Mouse (Mus musculus): ENCODE measurements around the gene Mfsd4b3.
"Not testable (repeated sequence)": the region's sequence is repeated elsewhere in the genome, so short reads cannot be mapped to it uniquely, and the experiment has no call there.

The Mfsd4b3 gene

DNA sequence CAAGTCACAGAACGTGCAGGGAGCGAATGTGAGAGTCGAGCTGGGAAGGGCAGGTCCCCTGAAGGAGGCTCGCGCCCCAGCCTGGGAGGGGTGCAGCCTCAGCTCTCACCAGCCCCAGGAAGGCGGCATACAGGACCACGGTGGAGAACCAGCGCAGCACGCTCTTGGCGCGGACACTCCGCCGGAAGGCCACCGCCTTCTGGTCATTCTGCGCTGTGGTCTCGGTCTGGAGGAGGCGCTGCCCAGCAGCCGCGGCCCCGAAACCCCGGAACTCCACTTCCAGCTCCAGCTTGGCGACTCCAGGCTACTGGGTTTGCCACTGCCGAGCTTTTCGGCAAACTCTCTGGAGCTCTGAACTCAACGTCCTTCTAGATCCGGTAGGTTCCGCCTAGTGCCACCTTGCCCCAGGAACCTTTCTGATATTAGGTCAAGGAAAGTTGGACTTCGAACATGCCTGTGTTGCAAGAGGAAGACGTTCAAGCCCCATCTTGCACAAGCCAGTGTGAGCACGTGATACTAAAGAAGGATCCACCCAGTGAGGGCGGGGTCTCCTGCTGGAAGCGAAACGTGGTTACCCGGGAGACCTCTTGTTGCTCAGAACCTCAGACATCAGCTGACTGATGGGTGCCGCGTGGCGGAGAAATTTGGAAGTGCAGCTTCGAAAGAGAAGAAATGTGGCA lies at the start of gene Mfsd4b3:
TSS of gene Mfsd4b3 (minus strand) at position 393 of the 680 bp plus-strand sequence.
- DNase-seq, result peak; percentile 98

DNA sequence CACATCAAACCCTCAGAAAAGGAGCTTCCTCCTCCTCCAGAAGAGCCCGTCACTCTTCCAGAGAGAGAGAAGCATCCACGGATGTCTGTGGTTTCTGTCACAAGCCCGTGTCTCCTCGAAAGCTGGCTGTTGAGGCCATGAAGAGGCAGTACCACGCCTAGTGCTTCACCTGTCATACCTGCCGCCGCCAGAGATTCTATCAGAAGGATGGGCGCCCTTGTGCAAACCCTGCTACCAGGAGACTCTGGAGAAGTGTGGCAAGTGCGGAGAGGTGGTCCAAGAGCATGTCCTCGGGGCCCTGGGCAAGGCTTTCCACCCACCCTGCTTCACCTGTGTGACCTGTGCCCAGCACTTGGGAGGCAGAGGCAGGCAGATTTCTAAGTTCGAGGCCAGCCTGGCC lies 49.6 kb upstream of the Mfsd4b3 start:
- no peak for DNase-seq

- DNase-seq, result not testable (repeated sequence)
Observed at GRCm38 (mm10) chr10:40008847-40009246, 48.9 kb upstream of the Mfsd4b3 start.

DNA sequence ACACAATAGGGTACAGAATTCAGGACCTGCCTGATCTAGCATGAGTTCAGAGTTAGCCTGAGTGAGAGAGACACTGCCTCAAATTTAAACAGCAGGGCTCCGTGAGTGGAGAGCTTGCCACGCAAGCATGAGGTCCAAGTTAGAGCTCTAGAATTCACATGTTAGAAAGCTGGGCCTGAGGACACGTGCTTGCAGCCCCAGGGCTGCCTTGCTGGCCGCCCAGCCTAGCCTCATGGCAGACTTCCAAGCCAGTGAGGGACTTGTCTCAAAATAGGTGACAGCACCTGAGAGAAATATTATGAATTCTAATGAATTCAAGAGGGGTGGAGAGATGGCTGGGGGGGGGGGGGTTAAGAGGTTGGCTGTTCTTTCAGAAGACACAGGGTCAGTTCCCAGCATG lies 48.0 kb upstream of the Mfsd4b3 start:
- DNase-seq, result no peak

- no peak for DNase-seq
Observed at GRCm38 (mm10) chr10:40006963-40007362, 47.0 kb upstream of the Mfsd4b3 start.

- no peak for DNase-seq
Observed at GRCm38 (mm10) chr10:40000746-40001145, 40.8 kb upstream of the Mfsd4b3 start.

DNA sequence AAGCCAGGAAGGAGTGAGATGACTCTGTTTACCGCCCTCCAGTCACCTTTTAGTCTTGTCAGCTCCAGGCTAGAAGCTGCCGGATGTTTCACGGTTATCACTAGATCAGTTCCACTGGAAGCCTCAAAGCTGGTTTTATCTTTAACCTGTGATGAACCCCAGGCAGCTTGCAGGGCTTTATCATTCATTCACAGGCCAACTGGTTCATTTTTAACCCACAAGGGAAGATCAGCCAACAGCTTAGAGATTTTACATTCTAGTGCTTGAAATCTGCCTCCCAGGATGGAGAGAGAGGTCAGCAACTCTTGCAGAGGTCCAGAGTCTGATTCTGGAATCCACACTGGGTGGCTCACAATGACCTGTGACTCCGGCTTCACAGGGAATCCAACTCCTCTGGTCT lies 31.2 kb upstream of the Mfsd4b3 start:
- DNase-seq, result peak; percentile 75

DNA sequence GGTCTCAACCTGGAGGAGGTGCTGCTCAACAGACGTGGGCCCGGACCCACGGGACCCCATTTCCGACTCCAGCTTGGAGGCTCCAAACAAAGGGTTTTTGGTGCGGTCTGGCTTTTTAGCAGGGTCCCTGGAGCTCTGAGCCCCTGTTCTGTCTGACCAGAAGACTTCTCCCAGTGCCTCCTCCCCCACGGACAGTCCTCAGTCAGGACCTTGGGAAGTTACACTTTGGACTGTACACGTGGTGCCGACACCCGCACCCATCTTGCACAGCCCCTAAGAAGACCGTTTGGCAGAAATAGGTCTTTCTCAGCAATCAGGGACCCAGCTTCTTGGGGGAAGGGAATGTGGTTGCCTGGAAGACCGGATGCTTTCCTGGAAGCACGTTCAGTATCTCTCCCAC lies 26.5 kb upstream of the Mfsd4b3 start, which contains the start of gene Mfsd4b5:
TSS of gene Mfsd4b5 (minus strand) at position 181 of the 400 bp plus-strand sequence.
- peak; percentile 80 for DNase-seq

DNA sequence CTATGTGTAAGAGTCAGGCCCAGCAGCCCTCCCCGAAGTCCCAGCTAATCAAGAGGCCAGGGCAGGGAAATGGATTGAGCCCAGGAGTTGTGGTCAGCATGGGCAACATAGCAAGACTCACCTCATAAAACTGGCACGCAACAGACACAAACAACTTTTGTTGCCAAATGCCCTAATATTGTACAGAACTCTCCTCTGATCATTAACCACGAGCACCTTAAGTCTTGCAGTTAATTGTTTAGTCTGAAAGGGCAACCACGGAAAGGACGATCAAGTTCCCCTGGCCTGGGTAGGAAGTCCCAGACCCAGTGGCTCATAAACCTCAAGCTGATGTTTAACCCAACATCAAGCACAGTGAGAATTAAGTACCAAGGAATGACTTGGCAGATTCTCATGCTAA lies 22.7 kb upstream of the Mfsd4b3 start:
- DNase-seq, result peak; percentile 85

GRCm38 (mm10) chr10:39978231-39978630 lies 18.3 kb upstream of the Mfsd4b3 start:
- DNase-seq, result no peak

- DNase-seq, result no peak
Observed at GRCm38 (mm10) chr10:39977346-39977745, 17.4 kb upstream of the Mfsd4b3 start.

GRCm38 (mm10) chr10:39975771-39976170 lies 15.8 kb upstream of the Mfsd4b3 start:
- no peak for DNase-seq

DNA sequence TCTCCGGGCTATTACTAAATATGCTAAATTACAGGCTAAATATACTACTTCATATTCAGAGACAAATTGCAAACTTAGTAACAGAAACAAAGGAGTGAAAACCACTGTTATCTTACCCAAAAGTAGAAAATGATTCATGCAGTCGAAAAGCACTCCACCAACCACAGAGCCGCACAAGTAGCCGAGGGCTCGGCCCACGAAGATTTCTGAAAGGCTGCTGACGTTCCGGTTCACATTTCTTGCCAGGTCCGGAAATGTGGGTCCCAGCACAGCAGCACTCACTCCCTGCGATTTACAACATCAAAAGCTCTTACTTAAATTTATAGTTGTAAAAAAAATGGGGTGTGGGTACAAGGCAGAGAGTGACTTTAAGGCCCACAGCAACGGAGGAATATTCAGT lies 15.0 kb upstream of the Mfsd4b3 start:
- DNase-seq, result peak; percentile 20

- DNase-seq, result no peak
Observed at GRCm38 (mm10) chr10:39967512-39967911, 7.6 kb upstream of the Mfsd4b3 start.

- no peak for DNase-seq
Observed at GRCm38 (mm10) chr10:39961906-39962305, 2.0 kb upstream of the Mfsd4b3 start.

DNA sequence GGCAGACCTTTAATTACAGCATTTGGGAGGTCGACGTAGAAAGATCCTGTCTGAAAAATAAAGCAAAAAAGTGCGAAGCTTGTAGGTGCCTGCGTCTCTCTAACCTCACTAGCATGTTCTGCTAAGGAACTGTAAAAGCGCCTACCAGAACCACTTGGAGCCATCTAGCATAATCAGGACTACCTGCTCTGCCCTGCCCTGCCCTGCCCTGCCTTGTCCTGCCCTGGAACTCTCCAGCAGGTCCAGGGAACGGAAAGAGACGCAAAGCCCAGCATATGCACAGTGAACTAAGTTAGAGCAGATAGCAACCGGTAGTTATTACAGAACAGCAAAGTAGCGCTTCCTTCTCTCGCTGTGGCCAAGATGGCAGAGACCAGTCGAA lies 479 bp upstream of the Mfsd4b3 start:
- DNase-seq, result no peak

DNA sequence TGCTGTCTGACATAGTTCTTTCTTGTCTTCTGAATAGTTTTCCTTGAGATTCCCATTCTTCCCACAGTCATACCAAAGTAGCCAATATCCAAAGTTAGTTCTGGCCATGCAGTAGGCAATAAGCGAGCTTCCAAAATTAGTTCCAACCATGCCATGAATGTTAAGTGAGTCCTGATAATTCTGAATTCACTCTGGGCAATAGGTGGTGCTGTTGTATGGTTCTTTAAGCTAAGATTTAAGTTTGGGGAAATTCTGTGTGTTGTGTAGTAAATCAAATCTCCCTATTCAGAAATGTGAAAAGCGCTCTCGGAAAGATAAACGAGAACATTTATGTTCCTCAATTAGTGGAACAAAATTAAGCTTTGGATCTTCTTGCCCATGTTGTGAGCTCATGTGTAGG lies 1.7 kb downstream of the Mfsd4b3 start:
- DNase-seq, result peak; percentile 27

GRCm38 (mm10) chr10:39956340-39956878 lies 3.5 kb downstream of the Mfsd4b3 start:
- peak; percentile 71 for DNase-seq

DNA sequence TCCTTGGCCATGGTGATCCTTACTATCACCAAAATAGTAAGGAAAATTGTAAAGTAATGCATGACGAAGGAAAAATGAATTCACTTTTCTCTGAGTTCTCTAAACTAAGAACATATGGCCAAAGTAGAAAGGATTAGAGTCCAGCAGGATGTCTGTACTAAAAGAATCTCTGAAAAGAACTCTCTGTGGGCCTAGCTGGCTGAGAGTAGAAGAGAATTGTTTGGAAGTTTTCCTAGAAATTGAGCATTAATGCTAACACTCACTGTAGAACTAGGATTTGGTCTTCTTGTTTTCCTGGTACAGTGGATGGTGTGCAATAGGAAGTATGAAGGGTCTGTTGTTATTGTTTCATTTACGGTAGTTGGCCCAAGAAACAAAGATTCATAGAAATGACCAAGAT lies 4.8 kb downstream of the Mfsd4b3 start:
- no peak for DNase-seq

DNA sequence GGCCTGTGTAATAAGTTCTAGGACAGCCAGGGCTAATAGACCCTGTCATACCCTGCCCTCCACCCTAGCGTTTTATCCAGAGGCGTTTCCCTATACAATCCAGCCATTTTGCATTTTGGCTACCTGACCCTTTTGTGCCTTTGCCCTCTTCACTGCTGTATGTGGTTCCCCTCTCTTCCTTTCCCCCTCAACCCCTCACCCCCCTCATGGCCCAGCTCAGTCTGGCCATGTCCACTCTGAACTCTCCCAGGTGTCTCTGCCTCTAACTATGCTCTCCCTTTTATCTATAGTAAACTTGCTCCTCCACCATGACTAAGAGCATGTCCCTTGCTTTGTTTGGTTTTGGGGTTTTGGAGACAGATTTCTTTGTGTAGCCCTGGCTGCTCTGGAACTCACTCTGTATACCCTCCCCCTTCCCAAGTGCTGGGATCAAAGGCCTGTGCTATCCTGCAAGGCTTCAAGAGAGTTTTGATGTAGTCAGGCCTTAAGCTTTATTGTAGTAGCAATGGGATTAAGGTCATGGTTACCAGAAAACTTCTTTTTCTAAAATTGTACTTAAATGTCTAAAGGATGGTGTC lies 10.5 kb downstream of the Mfsd4b3 start:
- no peak for DNase-seq

- not testable (repeated sequence) for DNase-seq
Observed at GRCm38 (mm10) chr10:39947195-39947594, 12.8 kb downstream of the Mfsd4b3 start.

DNA sequence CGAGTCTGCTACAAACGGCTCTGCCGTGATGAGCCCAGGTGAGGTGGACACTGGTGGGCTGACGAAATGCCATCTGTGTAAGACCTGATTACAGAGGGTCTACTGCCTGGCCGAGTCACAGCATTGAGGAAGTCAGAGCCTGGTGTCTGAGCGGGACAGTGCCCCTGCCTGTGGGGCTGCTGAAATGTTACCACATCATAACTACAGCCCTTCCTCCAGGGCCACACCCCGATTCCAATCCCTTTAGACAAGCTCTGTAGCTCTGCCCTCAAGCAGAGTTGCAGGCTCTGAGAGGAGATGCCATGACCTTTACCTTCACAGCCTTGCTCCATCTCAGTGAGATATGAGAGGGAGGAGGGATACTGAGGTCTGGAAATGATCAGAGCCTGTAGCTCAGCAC lies 23.4 kb downstream of the Mfsd4b3 start:
- DNase-seq, result no peak

- DNase-seq, result peak; percentile 38
Observed at GRCm38 (mm10) chr10:39926616-39927139, 33.3 kb downstream of the Mfsd4b3 start, which contains the start of gene Mfsd4b2. Mfsd4b2 (minus strand) TSS chr10:39926923.

DNA sequence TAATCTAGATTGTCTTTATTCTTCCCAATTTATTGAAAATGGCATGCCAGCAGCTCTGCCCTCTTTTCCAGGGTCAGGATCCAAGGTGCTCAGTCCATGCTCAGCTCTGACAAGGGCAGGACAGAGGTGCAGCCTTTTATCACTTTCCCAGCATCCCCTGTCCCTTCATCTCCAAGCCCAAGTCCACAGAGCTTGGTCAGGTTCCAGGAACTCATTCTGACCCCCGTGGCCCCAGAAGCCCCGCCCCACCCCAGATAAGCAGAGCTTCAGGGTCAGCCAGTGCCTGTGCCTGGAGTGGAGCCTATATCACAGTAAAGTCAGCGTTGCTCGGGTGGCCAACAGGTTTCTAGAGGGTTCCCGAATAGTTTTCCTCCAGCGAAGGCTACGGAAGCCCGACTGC lies 35.4 kb downstream of the Mfsd4b3 start:
- DNase-seq, result not testable (repeated sequence)

Measured in kidney, postnatal 14 days (tissue).